Mouse (Mus musculus): ENCODE results near the gene Etnk1. TPM values are rescaled to one million over a fixed set of nuclear protein-coding genes. Genes with fewer than 3 reads are reported as not detected.

Etnk1 gene
- polyA plus RNA-seq, 1 experiment: 48.6 TPM

DNA sequence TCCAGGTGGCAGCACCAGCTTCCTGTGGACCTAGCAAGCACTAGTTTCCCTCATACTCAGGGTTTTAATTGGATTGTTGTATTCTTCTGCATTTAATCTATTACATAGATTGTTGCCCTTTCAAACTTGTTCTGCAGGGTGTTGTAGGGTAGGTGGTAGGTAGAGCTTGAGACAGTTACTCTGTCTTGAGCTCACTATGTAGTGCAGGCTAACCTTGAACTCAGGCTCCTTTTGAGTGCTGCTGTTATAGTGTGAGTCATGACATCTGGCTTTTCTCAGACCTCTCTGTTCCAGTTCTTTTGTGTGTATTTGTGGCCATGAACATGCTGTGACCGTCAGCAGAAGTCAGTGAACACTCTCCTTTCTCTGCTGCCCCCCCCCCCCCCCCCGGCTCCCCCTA lies 12.7 kb downstream of the Etnk1 start:
- Histone ChIP-seq H3K27ac (ENCODE audit: insufficient read depth, low read length) (no peak overlapping the region), H3K4me1 (ENCODE audit: control insufficient read depth, insufficient read depth, low read length) (peaks cover 3% of the 10 kb centered on the region; the same call in 1 of the 2 replicates), H3K4me3 (ENCODE audit: insufficient read depth, low read length) (no peak overlapping the region)
- TF ChIP-seq CTCF (IDR thresholded peaks at IDR 0.05; ENCODE audit: borderline replicate concordance, insufficient read depth, low read length) (no peak), POLR2A (IDR thresholded peaks at IDR 0.05; ENCODE audit: low read depth, low read length) (no peak)

DNA sequence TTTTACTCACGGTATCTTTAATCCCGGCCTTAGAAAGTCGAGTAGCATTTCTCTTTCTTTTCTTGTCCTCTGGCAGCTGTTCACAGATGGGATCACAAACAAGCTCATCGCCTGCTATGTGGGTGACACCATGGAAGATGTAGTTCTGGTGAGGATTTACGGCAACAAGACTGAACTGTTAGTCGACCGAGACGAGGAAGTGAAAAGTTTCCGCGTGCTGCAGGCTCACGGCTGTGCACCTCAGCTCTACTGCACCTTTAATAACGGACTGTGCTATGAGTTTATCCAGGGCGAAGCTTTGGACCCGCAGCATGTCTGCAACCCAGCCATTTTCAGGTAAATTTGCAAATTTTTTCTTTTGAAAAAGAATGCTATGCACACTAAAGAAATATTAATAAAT lies 13.5 kb downstream of the Etnk1 start:
- H3K4me1 ChIP-seq (ENCODE audit: control insufficient read depth, insufficient read depth, low read length): peaks cover 3% of the 10 kb centered on the region; the same call in 1 of the 2 replicates
- TF ChIP-seq CTCF (IDR thresholded peaks at IDR 0.05; ENCODE audit: borderline replicate concordance, insufficient read depth, low read length) (no peak), POLR2A (IDR thresholded peaks at IDR 0.05; ENCODE audit: low read depth, low read length) (no peak)
- H3K4me3 ChIP-seq (ENCODE audit: insufficient read depth, low read length): no peak overlapping the region
- H3K27ac ChIP-seq (ENCODE audit: insufficient read depth, low read length): no peak overlapping the region

DNA sequence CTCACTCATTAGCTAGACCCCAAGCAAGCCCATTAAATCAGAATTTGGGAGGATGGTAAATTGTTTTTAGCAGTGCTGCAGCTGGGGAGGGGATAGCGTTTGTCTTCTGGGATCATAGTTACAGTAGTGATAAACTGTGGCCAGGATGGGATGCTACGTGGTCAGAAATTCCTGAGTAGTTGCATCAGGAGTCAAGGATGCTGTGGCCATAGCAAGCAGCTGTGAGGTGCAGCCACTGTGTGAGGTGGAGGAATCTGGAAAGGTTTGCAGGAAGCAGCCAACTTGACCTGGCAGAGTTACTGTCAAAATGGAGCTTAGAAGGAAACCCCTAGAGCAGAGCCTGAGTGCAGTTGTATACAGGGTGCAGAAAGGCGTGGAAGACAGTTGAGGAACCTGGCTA lies 17.1 kb downstream of the Etnk1 start:
- Histone ChIP-seq H3K27ac (ENCODE audit: insufficient read depth, low read length) (no peak overlapping the region), H3K4me3 (ENCODE audit: insufficient read depth, low read length) (no peak overlapping the region), H3K4me1 (ENCODE audit: control insufficient read depth, insufficient read depth, low read length) (peaks cover 3% of the 10 kb centered on the region; the same call in 1 of the 2 replicates)
- TF ChIP-seq CTCF (IDR thresholded peaks at IDR 0.05; ENCODE audit: borderline replicate concordance, insufficient read depth, low read length) (no peak), POLR2A (IDR thresholded peaks at IDR 0.05; ENCODE audit: low read depth, low read length) (no peak)

DNA sequence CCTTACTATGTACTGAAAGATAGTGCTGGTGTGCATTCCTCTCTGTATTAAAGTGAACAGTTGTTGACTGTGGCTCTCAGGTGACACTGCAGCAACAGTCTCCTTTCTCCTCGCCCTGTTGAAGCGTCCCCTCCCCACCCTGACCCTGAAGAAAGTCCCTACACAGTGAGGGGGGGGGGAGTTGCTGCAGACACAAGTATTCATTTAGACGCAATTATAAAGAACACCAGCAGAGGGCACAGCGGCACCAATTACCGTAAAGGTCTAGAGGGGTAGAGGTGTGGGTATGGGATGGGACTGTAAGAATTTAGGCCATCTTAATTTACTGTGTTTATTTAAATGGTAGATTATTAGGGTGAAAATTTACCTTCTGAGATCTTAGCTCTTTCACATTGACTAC lies 17.7 kb downstream of the Etnk1 start:
- Histone ChIP-seq H3K27ac (ENCODE audit: insufficient read depth, low read length) (no peak overlapping the region), H3K4me1 (ENCODE audit: control insufficient read depth, insufficient read depth, low read length) (peaks cover 3% of the 10 kb centered on the region; the same call in 1 of the 2 replicates)
- TF ChIP-seq POLR2A (IDR thresholded peaks at IDR 0.05; ENCODE audit: low read depth, low read length) (no peak), CTCF (IDR thresholded peaks at IDR 0.05; ENCODE audit: borderline replicate concordance, insufficient read depth, low read length) (no peak)

DNA sequence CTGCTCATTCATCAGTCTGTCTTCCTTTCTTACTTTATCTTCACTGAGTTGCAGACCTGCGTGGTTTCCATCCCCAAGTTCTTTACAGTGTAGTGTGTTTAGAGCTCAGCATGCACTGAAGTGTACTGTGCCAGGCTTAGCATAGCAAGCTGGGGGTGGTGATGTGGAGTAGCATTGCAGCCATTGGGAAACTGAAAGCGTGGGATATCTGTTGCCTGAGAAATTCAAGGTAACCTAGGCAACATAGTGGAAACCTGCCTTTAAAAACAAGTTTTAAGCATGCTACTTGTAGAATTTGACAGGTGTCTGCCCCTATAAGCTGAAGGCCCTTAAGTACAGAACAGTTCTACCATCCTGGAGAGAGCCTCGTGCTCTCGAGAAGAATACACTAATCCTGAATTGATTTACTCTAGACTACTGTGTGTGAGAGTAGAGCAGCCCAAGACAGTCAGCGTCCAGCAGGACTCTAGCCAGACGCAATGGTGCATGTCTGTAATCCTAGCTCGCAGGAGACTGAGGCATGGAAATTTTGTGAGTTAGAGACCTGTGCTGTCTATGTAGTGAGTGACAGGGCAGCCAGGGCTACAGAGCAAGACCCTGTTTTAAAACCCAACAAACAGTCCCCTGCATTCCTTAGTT lies 23.9 kb downstream of the Etnk1 start:
- TF ChIP-seq CTCF (IDR thresholded peaks at IDR 0.05; ENCODE audit: borderline replicate concordance, insufficient read depth, low read length) (no peak), POLR2A (IDR thresholded peaks at IDR 0.05; ENCODE audit: low read depth, low read length) (no peak)
- H3K4me1 ChIP-seq (ENCODE audit: control insufficient read depth, insufficient read depth, low read length): no peaks in the 10 kb centered on the region
- H3K27ac ChIP-seq (ENCODE audit: insufficient read depth, low read length): no peak overlapping the region
- H3K4me3 ChIP-seq (ENCODE audit: insufficient read depth, low read length): no peak overlapping the region

More for the DNA sequence above, 17.7 kb downstream of the Etnk1 start:
- H3K4me3 ChIP-seq (ENCODE audit: insufficient read depth, low read length): no peak overlapping the region

DNA sequence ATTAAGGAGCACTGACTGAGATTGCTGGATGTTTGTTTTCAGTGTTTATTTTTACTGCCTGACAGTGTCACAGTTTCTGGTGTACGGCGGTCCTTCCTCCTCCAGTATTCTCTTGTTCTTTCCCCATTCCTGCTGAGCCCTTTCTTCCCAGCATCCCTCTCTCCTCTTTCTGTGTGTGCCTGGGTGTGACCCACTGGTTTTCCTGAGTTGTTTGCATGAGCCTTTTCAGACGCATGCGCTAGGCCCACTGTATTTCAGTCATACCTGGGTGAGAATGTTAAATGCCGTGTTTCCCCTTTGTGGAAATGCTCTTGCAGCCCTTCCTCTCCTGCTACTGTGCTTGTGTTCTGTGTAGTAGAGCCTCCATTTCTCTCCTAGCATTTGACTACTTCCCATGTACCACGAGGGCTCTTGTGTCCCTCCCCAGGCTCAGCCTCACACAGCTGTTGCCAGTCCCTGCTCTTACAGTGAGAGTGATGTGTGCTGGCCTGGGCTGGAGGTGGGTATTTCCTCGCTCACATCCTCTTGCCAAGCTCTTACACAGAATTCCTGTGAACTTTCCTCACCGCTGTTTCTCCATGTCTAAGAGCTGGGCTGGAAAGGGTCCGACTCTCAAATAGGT lies 24.6 kb downstream of the Etnk1 start:
- Histone ChIP-seq H3K4me1 (ENCODE audit: control insufficient read depth, insufficient read depth, low read length) (no peaks in the 10 kb centered on the region), H3K4me3 (ENCODE audit: insufficient read depth, low read length) (no peak overlapping the region), H3K27ac (ENCODE audit: insufficient read depth, low read length) (no peak overlapping the region)
- no peak for TF ChIP-seq POLR2A (IDR thresholded peaks at IDR 0.05; ENCODE audit: low read depth, low read length)
- TF ChIP-seq CTCF (IDR thresholded peaks at IDR 0.05; ENCODE audit: borderline replicate concordance, insufficient read depth, low read length): no peak

DNA sequence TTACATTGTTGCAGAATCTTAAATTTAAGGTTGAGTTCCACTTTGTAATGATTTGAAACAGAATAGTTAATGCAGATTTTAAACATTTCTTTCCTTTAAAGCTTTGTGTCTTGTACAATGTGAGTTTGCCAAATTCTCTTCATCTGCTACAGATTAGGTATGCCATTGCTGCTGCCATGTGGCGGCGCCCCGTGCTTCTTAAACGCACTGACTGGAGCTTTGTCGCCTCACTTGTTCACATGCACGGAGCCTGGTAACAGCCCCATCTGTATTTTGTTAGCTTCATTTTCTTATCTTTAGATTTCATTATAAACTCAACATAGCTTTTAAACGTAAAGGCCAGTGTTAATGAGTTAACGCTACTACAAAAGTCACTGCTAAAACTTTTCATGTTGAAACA lies 25.7 kb downstream of the Etnk1 start:
- Histone ChIP-seq H3K4me1 (ENCODE audit: control insufficient read depth, insufficient read depth, low read length) (no peaks in the 10 kb centered on the region), H3K27ac (ENCODE audit: insufficient read depth, low read length) (no peak overlapping the region), H3K4me3 (ENCODE audit: insufficient read depth, low read length) (no peak overlapping the region)
- no peak for TF ChIP-seq POLR2A (IDR thresholded peaks at IDR 0.05; ENCODE audit: low read depth, low read length)
- TF ChIP-seq CTCF (IDR thresholded peaks at IDR 0.05; ENCODE audit: borderline replicate concordance, insufficient read depth, low read length): no peak

DNA sequence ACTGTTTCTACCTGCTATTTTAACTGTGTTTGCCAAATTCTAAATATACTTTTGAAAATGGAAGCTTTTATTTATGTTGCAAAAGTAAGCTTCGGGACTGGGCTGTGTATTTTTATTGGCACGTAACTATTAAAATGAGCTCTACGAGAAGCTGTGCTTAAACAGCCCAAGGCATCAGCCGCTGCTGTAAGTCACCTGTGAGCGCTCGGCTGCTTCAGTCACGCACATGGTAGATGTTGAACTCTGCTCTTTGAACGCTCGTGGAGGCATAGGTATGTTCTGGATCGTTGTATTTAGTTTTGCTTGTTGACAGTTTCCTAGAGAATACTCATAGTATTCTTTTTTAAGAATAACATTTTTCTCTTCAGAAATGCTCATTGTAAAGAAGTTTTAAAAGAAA lies 26.1 kb downstream of the Etnk1 start:
- H3K27ac ChIP-seq (ENCODE audit: insufficient read depth, low read length): no peak overlapping the region
- TF ChIP-seq CTCF (IDR thresholded peaks at IDR 0.05; ENCODE audit: borderline replicate concordance, insufficient read depth, low read length) (no peak), POLR2A (IDR thresholded peaks at IDR 0.05; ENCODE audit: low read depth, low read length) (no peak)
- H3K4me1 ChIP-seq (ENCODE audit: control insufficient read depth, insufficient read depth, low read length): no peaks in the 10 kb centered on the region
- no peak overlapping the region for H3K4me3 ChIP-seq (ENCODE audit: insufficient read depth, low read length)

DNA sequence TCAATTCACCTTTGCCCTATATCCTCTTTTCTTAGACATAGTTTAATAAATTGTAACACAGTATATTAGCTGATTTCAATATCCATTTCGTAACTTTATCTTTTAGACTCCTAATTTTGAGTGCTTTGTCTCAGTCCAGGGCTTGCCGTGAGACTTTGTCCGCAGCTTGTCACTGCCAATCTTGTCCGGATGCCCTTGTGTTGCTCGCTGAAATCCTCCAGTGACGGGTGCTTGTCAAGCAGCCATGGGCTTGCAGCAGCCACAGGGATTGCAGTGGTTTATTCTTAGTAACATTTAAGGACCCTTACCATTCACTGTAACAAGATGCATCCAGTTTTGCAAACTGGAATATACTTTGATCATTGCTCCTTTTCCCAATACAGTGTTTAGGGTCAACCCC lies 26.6 kb downstream of the Etnk1 start:
- Histone ChIP-seq H3K4me3 (ENCODE audit: insufficient read depth, low read length) (no peak overlapping the region), H3K4me1 (ENCODE audit: control insufficient read depth, insufficient read depth, low read length) (no peaks in the 10 kb centered on the region), H3K27ac (ENCODE audit: insufficient read depth, low read length) (no peak overlapping the region)
- no peak for TF ChIP-seq POLR2A (IDR thresholded peaks at IDR 0.05; ENCODE audit: low read depth, low read length)
- TF ChIP-seq CTCF (IDR thresholded peaks at IDR 0.05; ENCODE audit: borderline replicate concordance, insufficient read depth, low read length): no peak

DNA sequence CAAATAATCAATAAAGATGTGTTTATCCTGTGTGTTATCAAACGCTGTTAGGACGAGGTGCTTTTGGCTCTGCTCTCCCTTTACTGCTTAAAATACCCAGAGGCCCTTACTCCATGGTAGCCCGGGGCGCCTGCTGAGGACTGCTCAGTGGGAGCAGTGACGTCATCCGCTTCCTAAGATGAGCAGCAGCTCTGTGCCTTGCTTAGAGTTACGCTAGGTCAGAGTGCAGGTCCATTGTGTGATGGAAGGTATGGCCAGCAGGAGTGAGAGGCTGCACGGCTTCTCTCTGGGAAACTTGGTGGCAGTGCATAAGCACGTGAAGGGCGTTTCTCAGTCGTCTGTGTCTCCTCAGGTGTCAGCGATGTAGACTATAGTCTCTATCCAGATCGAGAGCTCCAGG lies 30.0 kb downstream of the Etnk1 start:
- no peak overlapping the region for H3K27ac ChIP-seq (ENCODE audit: insufficient read depth, low read length)
- no peaks in the 10 kb centered on the region for H3K4me1 ChIP-seq (ENCODE audit: control insufficient read depth, insufficient read depth, low read length)
- no peak for TF ChIP-seq CTCF (IDR thresholded peaks at IDR 0.05; ENCODE audit: borderline replicate concordance, insufficient read depth, low read length)
- TF ChIP-seq POLR2A (IDR thresholded peaks at IDR 0.05; ENCODE audit: low read depth, low read length): no peak
- no peak overlapping the region for H3K4me3 ChIP-seq (ENCODE audit: insufficient read depth, low read length)
